Mouse (Mus musculus): ENCODE results near the gene Tyro3. TPM values are rescaled to one million over a fixed set of nuclear protein-coding genes. Genes with fewer than 3 reads are reported as not detected.

Tyro3 gene
- polyA plus RNA-seq (2015; fragmentation: Nextera tagmentation; extraction: Ambion mirVana) = 17.5 and 18.9 TPM in 2 replicates

DNA sequence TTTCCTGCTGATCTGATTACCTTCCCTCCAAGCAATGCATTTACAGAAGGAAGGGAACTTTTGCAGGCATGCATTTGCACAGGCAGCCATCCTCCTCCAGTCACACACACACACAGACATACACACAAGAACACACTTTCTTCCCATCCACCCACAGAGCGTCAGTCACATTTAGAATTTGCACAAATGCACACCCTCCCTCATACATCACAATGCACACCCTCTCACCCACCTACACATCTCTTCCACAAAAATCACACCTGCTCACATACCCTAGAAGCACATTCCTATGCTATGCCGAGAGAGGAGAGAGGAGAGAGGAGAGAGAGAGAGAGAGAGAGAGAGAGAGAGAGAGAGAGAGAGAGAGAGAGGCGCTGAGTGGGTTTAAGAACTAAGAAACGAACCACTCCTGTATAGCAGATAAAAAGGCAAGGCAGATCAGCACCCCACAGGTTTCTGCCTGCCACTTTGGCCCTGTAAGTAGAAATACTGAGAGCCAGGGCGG is at the start of gene Tyro3:
Gene Tyro3, plus strand, starts transcription at position 455 of the 505 bp plus-strand sequence.

GRCm38 (mm10) chr2:119760251-119760650 is 37.3 kb upstream of the Tyro3 start, which contains the start of gene Ltk:
Gene Ltk (minus strand): TSS chr2:119760431.

GRCm38 (mm10) chr2:119787206-119787883 is 10.2 kb upstream of the Tyro3 start, which contains the start of gene Rpap1:
Gene Rpap1 (minus strand): TSS chr2:119787537.

Other genes starting within 250 kb of the Tyro3 start
- gene Nusap1, start 179.4 kb upstream of the Tyro3 start, polyA plus RNA-seq (2015; fragmentation: Nextera tagmentation; extraction: Ambion mirVana) = 11.1 and 18.6 TPM in 2 replicates
- gene Oip5, start 179.3 kb upstream of the Tyro3 start, polyA plus RNA-seq (2015; fragmentation: Nextera tagmentation; extraction: Ambion mirVana) = 6.1 and 10.6 TPM in 2 replicates
- gene Ndufaf1, start 134.9 kb upstream of the Tyro3 start, polyA plus RNA-seq (2015; fragmentation: Nextera tagmentation; extraction: Ambion mirVana) = 29.6 and 30.6 TPM in 2 replicates
- gene Rtf1, start 122.7 kb upstream of the Tyro3 start, polyA plus RNA-seq (2015; fragmentation: Nextera tagmentation; extraction: Ambion mirVana) = 22.0 and 25.2 TPM in 2 replicates
- gene Itpka, start 55.4 kb upstream of the Tyro3 start, polyA plus RNA-seq (2015; fragmentation: Nextera tagmentation; extraction: Ambion mirVana) = 0.19 TPM in 1 of 2 replicates, not detected in the other
- gene Ltk, start 37.3 kb upstream of the Tyro3 start, polyA plus RNA-seq (2015; fragmentation: Nextera tagmentation; extraction: Ambion mirVana) = not detected in 2 replicates
- gene Rpap1, start 10.2 kb upstream of the Tyro3 start, polyA plus RNA-seq (2015; fragmentation: Nextera tagmentation; extraction: Ambion mirVana) = 10.5 and 10.8 TPM in 2 replicates
- gene Mga, start 99.5 kb downstream of the Tyro3 start, polyA plus RNA-seq (2015; fragmentation: Nextera tagmentation; extraction: Ambion mirVana) = 11.4 and 12.2 TPM in 2 replicates
- gene Mapkbp1, start 175.0 kb downstream of the Tyro3 start, polyA plus RNA-seq (2015; fragmentation: Nextera tagmentation; extraction: Ambion mirVana) = 2.5 and 2.7 TPM in 2 replicates
- gene Jmjd7, start 229.8 kb downstream of the Tyro3 start, polyA plus RNA-seq (2015; fragmentation: Nextera tagmentation; extraction: Ambion mirVana) = 8.7 and 9.2 TPM in 2 replicates
- 0.37 and 0.80 TPM in 2 replicates for gene Gm28042, start 229.8 kb downstream of the Tyro3 start, polyA plus RNA-seq (2015; fragmentation: Nextera tagmentation; extraction: Ambion mirVana)
- 0.05 and 0.25 TPM in 2 replicates for gene Pla2g4b, start 235.7 kb downstream of the Tyro3 start, polyA plus RNA-seq (2015; fragmentation: Nextera tagmentation; extraction: Ambion mirVana)